In the genomic region with DNA sequence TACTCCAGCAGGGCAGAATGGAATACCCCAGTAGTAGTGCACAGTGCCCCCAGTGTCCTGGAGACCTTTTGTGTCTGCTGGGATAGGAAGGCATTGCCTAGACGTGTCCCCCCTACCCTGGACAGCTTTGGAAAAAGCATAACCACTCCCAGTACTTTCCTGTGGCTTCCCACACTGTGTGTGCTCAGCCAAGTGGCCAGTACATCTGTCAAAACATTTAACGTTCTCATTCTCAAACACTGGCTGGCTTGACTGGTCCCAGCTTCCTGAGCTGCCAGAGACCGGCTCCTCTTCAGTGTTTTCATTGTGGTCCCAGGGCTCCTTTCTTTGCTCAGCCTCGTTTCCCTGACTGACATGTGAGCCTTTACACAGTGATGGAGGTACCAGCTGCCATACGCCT, we compare ENCODE assay signal across 33 mouse cellular contexts. TPM values are rescaled to one million over a fixed set of nuclear protein-coding genes. Genes with fewer than 3 reads are reported as not detected.
DNase-seq lines count a peak whose midpoint lies in the region; ATAC-seq and TF ChIP-seq lines count a peak whose summit lies in the region.
"Had no signal": no experiment of that assay in that cellular context is flagged by ENCODE, and none has a peak within 500 bp of the region (broad histone marks: within the 10 kb centered on the region; RNA-seq: fewer than 3 reads in every experiment).

No protein-coding gene starts in this region.

- intact Hi-C loops in gastrocnemius, adult 2 months (cut with DNase I) = no loop called here

- ATAC-seq in cerebellum, adult (ENCODE audit: insufficient number of reproducible peaks, low FRiP score, low TSS enrichment) = no peak
- no peak for ATAC-seq in frontal cortex, adult (ENCODE audit: low TSS enrichment)
- ATAC-seq: activated CD4-positive, CD25-positive, alpha-beta regulatory T cell, adult 4 months; hindbrain, embryonic 16.5 days; intestine, embryonic 16.5 days; liver, embryonic 12.5 days had no signal

- no peak for DNase-seq in gastrocnemius, adult 2 months
- DNase-seq in gastrocnemius, postnatal 4 days (ENCODE audit: low spot score in 2 of 2) = no peak
- DNase-seq in brain, embryonic 14.5 days (ENCODE audit: low read depth) = peak; percentile 17
- peak; percentile 5 for DNase-seq in embryo, embryonic 9.5 days (ENCODE audit: extremely low spot score)
- DNase-seq: adrenal gland, adult 8-10 months; cerebellum, adult 9-10 months; gastrocnemius, postnatal 10 days; kidney, adult 9 months; kidney, postnatal 25 days; layer of hippocampus, postnatal 36 days; lung, adult 18-20 months; lung, postnatal 10 days; retina, postnatal 1 day; right cerebral cortex, postnatal 25 days; spleen, adult 18-20 months had no signal

- H3K4me3 ChIP-seq in gastrocnemius, adult 2 months = no peak overlapping the region
- no peak overlapping the region for H3K4me3 ChIP-seq in ES-Bruce4 (ENCODE audit: low read depth, low read length)
- H3K4me3 ChIP-seq: heart, embryonic 10.5 days; hindbrain, embryonic 10.5 days; layer of hippocampus, adult 2 months; limb, embryonic 12.5 days; liver, embryonic 12.5 days had no signal

- no peaks in the 10 kb centered on the region for H3K27me3 ChIP-seq in ES-Bruce4 (ENCODE audit: control insufficient read depth, insufficient read depth, low read length, poor library complexity, severe bottlenecking)
- H3K27me3 ChIP-seq: limb, embryonic 12.5 days; liver, embryonic 12.5 days had no signal

- no peak for TF ChIP-seq EP300 in ES-Bruce4 (IDR thresholded peaks at IDR 0.05; ENCODE audit: insufficient read depth, low read depth, low read length)

- no peaks in the 10 kb centered on the region for H3K9me3 ChIP-seq in ES-Bruce4 (replicated peaks; ENCODE audit: control insufficient read depth, insufficient read depth, low read length, poor library complexity, severe bottlenecking)
- H3K9me3 ChIP-seq: heart, embryonic 10.5 days; hindbrain, embryonic 10.5 days; limb, embryonic 12.5 days; liver, embryonic 12.5 days had no signal

- no peak for TF ChIP-seq POLR2A in ES-Bruce4 (IDR thresholded peaks at IDR 0.05; ENCODE audit: insufficient read depth, low read length)
- TF ChIP-seq POLR2A in brain, embryonic 14.5 days (IDR thresholded peaks at IDR 0.05; ENCODE audit: borderline replicate concordance, extremely low read depth, insufficient read depth, insufficient read length, poor library complexity, severe bottlenecking) = no peak

- H3K4me1 ChIP-seq in ES-Bruce4 (ENCODE audit: control insufficient read depth, insufficient read depth, low read length) = no peaks in the 10 kb centered on the region
- H3K4me1 ChIP-seq: heart, embryonic 10.5 days; hindbrain, embryonic 10.5 days; limb, embryonic 12.5 days; liver, embryonic 12.5 days had no signal

- 0 out of 2 replicates have a peak, but pooled peaks cover 3% of the 10 kb centered on the region for H3K36me3 ChIP-seq in ES-Bruce4 (ENCODE audit: control insufficient read depth, insufficient read depth, low read length, poor library complexity, severe bottlenecking)

- no peak for TF ChIP-seq CTCF in gastrocnemius, adult 2 months (IDR thresholded peaks at IDR 0.05)
- TF ChIP-seq CTCF in ES-Bruce4 (IDR thresholded peaks at IDR 0.05; ENCODE audit: low read depth, low read length) = no peak
- TF ChIP-seq CTCF in brain, embryonic 14.5 days (IDR thresholded peaks at IDR 0.05; ENCODE audit: borderline replicate concordance, extremely low read depth, insufficient read depth, insufficient read length) = no peak

- peak overlapping the region; percentile 29 for H3K27ac ChIP-seq in gastrocnemius, adult 2 months
- peak overlapping the region; percentile 15; the same call in 1 of the 2 replicates for H3K27ac ChIP-seq in ES-Bruce4 (ENCODE audit: insufficient read depth, low read length)
- H3K27ac ChIP-seq: heart, embryonic 10.5 days; hindbrain, embryonic 10.5 days; layer of hippocampus, adult 2 months; limb, embryonic 12.5 days; liver, embryonic 12.5 days had no signal

- no peak overlapping the region for H3K9ac ChIP-seq in ES-Bruce4 (ENCODE audit: low read depth, poor library complexity, severe bottlenecking)
- H3K9ac ChIP-seq: limb, embryonic 12.5 days; liver, embryonic 12.5 days had no signal

RNA-seq across cellular contexts. Expression of a gene that starts 24.5 kb away (rescaled TPM):
- total RNA-seq in gastrocnemius, adult 2 months (2021) = 10 to 100 TPM; 12.9 to 13.4 TPM
- 10 to 100 TPM; 24.9 to 28.5 TPM for total RNA-seq in gastrocnemius, postnatal 4 days (2021)
- 29.8 and 29.9 TPM in 2 replicates for polyA plus RNA-seq in ES-Bruce4 (2011; ENCODE audit: insufficient read depth, insufficient read length, low read depth, missing spikeins)
- polyA plus RNA-seq in brain, embryonic 14.5 days (2012; rRNA removed) = 15.4 and 17.3 TPM in 2 replicates

RNA-seq across cellular contexts. Expression of a gene that starts 29.5 kb away (rescaled TPM):
- total RNA-seq in gastrocnemius, adult 2 months (2021) = 10 to 100 TPM; 12.1 to 14.2 TPM
- 10 to 100 TPM; 22.2 to 24.2 TPM for total RNA-seq in gastrocnemius, postnatal 4 days (2021)
- polyA plus RNA-seq in ES-Bruce4 (2011; ENCODE audit: insufficient read depth, insufficient read length, low read depth, missing spikeins) = 37.0 and 38.2 TPM in 2 replicates
- polyA plus RNA-seq in brain, embryonic 14.5 days (2012; rRNA removed) = 40.2 and 43.4 TPM in 2 replicates

RNA-seq across cellular contexts. Expression of a gene that starts 54.4 kb away (rescaled TPM):
- total RNA-seq in gastrocnemius, adult 2 months (2021) = under 1 TPM; 0.23 to 0.25 TPM
- 1 to 10 TPM; 2.3 to 2.8 TPM for total RNA-seq in gastrocnemius, postnatal 4 days (2021)
- polyA plus RNA-seq in ES-Bruce4 (2011; ENCODE audit: insufficient read depth, insufficient read length, low read depth, missing spikeins) = not detected in 2 replicates
- polyA plus RNA-seq in brain, embryonic 14.5 days (2012; rRNA removed) = 0.90 and 1.1 TPM in 2 replicates
- total RNA-seq: MEL had no signal

RNA-seq across cellular contexts. Expression of a gene that starts 57.8 kb away (rescaled TPM):
- total RNA-seq in gastrocnemius, adult 2 months (2021) = not detected
- total RNA-seq in gastrocnemius, postnatal 4 days (2021) = not detected
- polyA plus RNA-seq in ES-Bruce4 (2011; ENCODE audit: insufficient read depth, insufficient read length, low read depth, missing spikeins) = not detected in 2 replicates
- not detected in 2 replicates for polyA plus RNA-seq in brain, embryonic 14.5 days (2012; rRNA removed)
- total RNA-seq: adrenal gland, adult 8-10 months; common myeloid progenitor, adult 5-6 weeks; gastrocnemius, postnatal 10 days; layer of hippocampus, adult 2 months; layer of hippocampus, postnatal 36 days; left cerebral cortex, postnatal 14 days; MEL had no signal
- polyA plus RNA-seq: activated CD4-positive, CD25-positive, alpha-beta regulatory T cell, adult 4 months; frontal cortex, adult 2 months; heart, embryonic 10.5 days; heart, postnatal 0 days; hindbrain, embryonic 10.5 days; hindbrain, embryonic 16.5 days; intestine, embryonic 16.5 days; limb, embryonic 12.5 days; liver, embryonic 12.5 days; midbrain, embryonic 11.5 days; urinary bladder, adult 2 months had no signal

Comparison
In these comparisons a context has a peak if more than half of its experiments do, and no peak if none do; other contexts are left out.
1. DNase-seq: peak in brain, embryonic 14.5 days (single experiment) and embryo, embryonic 9.5 days (single experiment); none in gastrocnemius, adult 2 months (single experiment) and gastrocnemius, postnatal 4 days (0 of 2).